Mouse (Mus musculus) adrenal gland, adult (tissue): ENCODE measurements around the gene Srrm4.
A peak's percentile ranks its signal among the peaks of the same experiment; 100 is the strongest.

Experiments
- DNase-seq, 2 experiments: peaks; one replicate each; pipeline ENCODE4 v3.0.0; 2022 to 2023; ENCODE audit warnings: low spot score in 1 of 2; ENCODE audit not compliant: inconsistent age in 2 of 2

Gene Srrm4

DNA sequence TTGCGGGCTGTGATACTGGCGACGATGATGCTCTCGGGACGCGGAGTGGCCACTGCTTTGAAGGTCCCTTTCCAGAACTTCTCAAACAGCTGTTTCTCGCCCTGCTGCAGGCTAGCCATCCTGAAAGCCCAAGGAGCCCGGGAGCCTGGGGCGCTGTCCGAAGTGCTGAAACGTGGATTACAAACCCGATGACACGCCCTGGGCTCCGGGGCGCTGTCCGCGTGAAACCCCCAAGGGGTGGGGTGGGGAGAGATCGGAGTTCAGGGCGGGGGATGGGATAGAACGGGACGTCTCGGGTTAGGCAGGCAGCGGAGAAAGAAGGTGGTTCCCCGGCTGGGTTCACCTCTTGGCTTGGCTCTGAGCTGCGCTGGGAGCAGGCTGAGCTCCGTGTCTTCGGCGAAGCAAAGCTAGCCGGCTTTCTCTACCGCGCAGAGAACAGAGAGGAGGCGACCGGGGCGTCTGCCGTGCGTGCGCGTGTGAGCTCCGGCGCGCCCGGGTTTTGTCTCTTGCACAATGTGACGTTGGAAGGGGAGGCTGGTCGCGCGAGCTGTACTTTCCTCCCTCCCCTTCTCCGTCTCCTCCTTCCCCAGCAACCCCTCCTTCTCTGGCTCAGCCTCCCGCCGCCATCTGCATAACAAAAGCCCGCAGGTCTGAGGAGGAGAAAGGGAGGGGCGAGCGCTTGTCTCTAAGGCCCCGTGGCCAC lies at the start of gene Srrm4:
Gene Srrm4 (minus strand): TSS at position 472 of the 703 bp plus-strand sequence.
- DNase-seq, result peak; percentile 60 to 93

DNA sequence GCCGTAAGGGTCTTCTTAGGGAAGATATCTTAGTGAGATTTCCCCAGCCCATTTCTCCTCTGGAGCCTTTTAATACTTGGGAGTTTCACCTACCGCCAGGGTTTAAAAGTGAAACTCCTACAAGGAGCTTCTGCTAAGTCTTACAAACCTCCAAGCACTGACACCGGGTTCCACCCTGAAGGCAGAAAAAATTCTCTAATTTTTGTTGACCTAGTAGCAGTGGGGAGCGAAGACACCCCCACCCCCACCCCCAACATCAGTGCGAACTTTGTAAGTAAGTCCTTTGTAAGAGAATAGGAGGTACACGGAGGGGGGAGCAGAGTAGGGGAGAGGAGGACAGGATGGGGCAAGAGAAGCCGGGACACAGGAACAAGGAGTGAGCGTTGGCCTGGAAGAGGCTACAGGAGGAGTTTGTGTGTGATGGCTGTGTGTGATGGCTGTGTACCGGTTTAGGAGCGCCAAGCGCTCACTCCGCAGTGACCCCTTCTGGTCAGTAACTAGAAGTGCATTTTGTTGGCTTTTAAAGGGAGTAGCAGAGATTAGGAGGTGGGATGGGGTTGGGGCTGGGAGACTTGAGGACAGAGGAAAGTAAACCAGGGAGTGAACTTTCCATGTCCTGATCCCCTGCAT lies 1.3 kb upstream of the Srrm4 start:
- DNase-seq, result peak; percentile 27 to 69

DNA sequence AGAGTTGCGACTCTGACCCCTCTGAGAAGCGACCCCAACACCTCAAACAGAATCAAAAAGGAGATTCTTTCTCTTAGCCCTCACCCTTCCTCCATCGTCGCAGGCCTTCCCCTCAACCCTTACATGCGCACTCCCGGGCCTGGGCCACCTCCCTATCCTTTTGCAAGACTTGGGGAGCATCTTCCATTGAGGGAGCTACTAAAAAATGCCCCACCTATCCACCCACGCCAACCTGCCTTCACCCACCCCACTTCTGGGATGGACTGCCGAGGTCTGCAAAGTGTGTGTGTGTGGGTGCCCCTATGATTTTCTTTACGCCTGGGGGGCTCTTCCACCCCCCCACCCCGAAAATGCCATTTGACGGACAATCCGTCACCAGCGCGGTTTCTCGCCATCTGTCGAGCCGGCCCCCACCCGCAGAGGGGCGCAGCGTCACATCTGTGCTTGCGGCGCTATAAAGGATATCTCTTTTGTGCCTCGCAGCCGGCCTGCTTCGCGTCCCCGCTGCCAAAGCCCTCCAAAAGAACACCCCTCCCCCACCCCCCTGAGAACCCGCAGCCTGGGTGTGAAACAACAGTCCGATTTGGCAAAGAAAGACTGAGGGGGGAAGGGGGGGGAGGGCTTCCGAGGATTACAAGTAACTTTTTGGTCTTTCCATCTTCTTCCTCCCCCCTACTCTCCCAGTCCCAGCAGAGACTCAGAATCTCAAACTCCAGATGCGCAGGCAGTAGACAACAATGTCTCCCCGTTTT lies 608 bp upstream of the Srrm4 start:
- DNase-seq, result no peak

DNA sequence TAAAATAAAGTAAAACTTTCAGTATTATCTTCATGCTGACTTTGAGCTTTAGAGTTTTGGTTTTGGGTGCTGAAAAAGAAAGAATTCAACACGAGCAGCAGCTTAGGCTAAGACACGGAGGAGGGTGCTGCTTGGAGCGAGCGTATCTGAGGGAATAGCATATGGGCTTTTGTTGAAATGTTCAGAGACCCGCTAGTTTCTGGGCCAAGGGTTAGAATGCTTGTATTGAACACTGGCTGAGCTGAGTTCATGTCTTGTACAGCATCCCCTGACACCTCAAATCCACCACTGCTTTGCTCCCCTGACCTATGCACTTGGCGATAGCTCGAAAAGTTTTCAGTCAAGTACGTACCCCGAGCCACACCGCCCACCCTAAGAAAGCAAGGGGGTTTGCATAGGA lies 919 bp downstream of the Srrm4 start:
- DNase-seq, result no peak

DNA sequence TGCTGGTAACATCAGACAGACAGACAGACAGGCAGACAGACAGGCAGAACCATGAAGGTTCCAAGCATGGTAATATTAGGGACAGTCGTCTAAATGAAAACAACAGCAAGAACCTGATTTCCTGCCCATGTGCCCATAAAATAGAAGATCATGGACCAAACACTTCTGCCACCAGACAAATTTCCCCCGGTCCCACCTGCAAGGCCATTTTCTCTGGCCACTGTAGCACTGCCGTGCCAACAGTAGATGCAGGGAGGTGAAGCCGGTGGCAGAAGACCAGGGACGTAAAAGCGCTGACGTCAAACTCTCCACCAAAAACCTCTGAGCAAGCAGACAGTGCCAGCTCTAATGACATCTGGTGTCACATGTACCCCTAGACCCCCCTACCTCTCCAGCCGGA lies 2.0 kb downstream of the Srrm4 start:
- no peak for DNase-seq

DNA sequence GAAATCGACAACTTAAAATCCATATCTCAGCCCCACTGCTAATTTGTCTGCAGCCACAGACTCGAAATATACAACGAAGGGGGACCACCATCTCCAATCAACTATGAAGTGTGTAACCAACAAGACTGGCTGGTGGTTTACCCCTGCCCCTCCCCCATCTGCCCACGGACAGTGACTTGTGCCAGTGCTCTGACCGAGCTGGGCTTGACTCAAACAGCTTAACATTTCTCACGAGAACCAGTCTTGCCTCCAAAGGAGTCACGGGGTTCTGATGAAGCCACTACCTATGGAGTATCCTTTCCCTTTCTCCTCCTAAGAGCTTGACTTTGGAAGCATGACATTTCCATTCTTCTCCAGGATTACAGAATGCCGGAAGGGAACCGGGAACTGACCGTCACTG lies 2.8 kb downstream of the Srrm4 start:
- no peak for DNase-seq

DNA sequence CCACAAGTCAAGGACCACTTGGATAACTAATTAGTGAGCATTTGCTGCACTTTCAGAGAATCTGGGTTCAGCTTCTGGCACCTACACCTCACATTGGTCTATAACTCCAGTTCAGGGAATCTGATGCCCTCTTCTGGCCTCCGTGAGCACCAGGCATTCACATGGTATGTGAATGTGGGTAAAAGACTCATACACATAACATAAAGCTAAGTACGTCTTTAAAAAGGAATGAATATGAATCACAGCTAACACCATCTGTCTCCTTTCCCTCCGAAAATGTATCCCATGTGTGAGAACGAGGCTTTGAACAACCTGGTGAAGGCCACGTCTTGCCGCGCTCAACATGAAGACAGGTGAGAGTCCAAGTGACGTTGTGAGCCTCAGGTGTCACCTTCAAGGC lies 12.1 kb downstream of the Srrm4 start:
- no peak for DNase-seq

DNA sequence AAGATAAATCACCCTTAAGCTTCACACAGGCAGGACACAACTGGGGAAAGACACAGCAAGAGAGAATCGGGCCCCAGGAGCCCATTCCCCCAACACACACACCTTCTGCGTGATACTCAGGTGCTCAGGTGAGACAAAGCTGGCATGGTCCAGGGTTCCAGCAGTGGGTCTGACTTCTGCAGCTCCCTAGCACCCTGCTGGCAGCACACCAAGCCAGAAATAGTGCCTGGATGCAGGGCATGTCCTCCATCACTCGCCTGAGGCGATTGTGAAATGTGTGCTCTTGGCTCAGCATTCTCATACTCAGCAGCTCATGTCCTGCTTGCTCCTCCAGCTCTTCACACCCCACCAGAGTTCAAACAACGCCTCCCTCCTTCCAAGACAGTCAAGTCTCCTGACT lies 14.5 kb downstream of the Srrm4 start:
- no peak for DNase-seq

DNA sequence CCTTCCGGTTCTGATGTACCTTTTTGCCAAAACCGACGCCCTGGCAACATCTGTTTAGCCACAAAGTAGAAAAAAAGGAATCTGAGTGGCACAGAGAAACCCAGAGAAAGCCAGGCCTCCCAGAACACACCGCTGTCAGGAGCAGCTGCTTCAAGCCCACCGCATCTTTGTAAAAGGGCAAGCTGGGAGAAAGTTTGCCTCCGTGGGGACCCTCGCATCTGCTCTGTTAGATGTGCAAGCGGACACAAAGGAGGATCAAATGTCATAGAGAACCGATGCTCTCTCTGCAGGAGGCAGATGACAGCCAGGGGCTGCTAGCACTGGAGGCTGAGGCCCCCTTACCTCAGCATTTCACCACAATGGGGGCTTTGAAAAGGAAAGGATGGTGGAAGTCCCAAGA lies 18.3 kb downstream of the Srrm4 start:
- DNase-seq, result no peak

DNA sequence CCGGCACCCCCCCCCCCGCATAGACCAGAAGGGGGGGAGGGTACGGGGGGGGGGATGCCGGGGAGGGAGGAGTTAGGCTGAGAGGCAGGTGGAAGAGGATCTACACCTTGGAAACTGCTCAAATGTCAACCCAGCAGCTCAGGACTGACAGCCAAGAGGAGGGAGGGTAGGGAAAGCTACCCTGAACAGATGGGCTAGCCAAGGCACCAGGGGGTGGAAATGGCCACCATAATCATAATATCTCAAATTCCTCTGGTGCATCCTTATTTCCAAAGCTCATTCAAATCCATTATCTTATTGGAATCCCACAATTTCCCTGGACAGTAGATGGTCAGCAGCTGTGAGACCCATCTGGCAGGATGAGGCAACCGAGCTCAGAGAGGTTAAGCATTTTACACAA lies 19.7 kb downstream of the Srrm4 start:
- no peak for DNase-seq

DNA sequence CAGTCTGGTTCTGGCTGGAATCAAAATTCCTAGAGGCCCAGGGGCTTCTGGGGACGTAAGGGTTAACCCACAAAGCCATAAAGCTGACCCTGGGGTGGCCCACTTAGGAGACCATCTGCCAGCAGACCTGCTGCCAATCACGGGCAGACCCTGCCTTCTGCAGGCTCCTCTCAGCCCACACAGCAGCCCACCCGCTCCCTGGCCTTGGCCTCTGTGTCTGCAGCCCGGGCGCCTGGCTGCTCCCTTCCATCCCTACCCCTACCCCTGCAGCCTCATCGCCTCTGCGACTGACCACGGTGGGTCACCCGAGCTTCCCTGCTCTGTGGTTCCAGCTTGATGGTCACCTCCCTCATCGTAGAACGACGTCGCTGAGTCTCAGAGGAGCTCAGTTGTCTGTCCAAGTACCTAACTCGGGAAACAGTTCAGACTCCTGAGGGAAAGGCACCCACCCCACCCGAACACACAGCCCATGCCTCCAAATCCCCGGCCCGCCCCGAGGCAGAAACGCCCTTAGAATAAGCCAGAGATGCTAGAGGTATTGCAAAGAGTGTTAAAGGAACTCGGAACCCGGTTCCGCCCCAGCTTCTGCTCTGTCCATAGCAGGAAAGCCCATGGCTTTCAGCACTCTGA lies 20.3 kb downstream of the Srrm4 start:
- peak in 1 of 2 experiments; percentile 38 for DNase-seq

DNA sequence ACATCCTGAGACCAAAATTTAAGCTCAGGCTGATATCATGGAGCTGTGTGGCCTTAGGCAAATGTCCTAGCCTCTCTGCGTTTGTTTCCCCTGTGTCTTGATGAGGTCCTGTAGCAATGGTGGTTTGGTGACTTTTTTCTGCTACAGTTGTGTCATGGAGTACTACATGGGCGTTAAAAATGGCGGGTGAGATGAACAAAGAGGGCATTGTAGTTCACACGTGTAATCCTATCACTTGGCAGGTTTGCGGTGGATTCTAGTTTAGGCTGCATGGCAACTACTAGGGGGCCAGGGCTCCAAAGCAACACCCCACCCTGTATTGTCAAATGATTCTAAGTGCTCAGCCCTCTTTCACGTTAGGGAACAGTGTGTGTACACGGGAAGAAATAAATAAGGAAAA lies 21.1 kb downstream of the Srrm4 start:
- DNase-seq, result no peak

DNA sequence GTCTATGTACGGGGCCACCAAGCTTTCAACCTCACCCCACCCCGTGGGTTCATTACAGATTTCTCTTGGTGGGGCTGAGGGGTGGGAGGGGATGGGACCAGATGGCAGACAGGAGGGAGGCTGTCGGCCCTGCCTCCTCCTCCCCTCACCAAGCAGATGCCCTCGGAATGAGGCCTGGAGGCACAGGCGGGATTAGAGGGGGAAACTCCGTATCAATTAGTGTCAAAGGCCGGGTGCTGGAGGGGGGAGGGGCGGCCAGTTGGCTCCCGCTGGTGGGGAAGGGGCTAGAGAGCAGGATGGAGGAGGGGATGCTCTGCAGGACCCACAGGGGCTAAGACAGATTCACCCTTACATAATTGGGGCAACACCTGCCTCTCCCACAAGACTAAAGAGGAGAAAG lies 22.0 kb downstream of the Srrm4 start:
- DNase-seq, result no peak

DNA sequence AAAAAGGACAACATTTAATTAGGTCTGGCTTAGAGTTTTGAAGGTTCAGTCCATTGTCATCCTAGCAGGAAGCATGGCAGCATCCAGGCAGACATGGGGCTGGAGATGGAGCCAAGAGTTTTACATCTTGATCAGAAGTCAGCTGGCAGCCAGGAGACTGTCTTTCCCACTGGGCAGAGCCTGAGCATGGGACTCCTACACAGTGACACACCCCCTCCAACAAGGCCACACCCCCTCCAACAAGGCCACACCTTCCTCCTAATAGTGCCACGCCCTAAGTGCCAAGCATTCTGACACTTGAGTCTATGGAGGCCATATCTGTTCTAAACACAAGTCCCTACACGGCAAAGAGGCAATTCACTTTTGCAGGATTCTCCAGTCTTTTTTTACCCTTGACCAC lies 23.6 kb downstream of the Srrm4 start:
- DNase-seq, result no peak

DNA sequence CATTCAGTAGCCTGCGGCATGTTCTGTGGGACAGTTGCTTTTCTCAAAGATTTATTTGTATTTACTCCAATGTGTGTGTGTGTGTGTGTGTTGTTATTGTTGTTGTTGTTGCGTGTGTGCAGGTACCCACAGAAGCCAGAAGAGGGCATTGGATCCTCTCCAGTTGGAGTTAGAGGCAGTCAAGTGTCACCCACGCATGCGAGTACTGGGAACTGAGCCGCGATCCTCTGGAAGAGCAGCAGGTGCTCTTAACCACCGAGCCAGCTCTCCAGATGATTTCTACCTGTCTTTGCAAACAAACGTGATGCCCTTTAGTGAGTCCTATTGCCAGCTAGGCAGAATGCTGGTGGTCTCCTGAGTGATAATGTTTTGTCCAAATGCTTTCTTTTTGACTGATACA lies 24.3 kb downstream of the Srrm4 start:
- no peak for DNase-seq

DNA sequence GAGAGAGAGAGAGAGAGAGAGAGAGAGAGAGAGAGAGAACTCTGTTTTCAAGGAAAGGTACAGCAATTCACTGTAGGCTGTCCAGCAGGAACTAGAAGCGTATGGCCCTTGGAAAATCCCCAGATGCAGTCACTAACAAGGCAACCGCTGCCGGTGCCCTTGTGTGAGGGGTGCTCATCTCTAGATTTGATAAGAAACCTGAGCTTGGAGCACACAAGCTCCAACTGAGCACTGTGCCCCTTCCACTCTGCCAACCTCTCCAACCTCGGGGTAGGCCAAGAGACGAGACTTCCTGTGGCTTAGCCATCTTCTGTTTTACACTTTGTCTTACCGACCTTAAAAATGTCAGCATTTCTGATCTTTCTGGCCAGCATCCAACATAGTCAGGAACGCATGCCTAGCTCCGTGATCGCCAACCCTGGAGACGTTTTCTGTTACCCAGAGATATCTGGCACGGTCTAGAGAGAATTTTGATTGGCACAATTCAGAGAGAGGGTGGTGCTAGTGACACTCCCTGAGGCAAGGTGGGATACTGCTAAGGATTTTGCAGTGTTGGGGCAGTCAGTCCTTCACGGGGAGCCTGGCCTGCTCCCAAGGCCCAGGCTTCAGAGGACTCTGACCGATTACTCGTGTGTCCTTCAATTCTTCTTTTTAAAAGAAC lies 25.1 kb downstream of the Srrm4 start:
- peak; percentile 74 to 91 for DNase-seq

DNA sequence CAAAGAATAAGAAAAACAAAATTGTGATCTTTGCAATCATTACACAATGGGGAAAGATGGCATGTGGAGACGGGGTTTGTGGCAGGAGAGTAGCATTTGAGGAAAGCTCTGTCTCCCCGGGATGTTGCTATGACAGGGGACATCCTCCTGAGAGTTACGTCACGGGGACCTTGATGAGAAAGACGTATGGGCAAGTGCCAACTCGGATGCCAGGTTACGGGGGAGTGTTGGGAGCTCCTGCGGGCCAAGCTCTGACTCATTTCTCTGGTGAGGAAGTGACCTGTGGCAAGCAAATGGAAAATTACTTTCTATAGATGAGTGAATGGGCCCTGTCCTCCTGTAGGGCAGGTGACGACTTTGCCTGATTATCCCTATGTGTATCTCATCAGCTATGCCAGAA lies 26.0 kb downstream of the Srrm4 start:
- peak; percentile 88 to 93 for DNase-seq

DNA sequence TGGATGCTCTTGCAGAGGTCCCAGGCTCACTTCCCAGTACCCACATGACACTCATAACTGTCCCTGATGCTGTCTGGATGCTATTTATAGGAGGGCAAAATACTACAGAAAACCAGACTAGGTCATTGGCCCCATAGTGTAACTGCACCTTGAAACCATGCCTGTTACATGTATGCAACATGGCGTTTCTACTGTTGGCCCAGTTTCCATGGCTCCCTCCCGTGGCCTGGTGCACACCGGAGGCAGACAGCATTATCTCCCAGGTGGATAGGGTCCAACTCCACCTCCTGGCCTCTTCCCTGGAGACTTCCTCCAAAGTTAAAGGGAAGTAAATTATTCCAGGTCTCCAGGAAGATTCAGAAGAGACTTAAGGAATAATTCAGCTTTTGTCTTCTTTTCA lies 27.2 kb downstream of the Srrm4 start:
- no peak for DNase-seq

DNA sequence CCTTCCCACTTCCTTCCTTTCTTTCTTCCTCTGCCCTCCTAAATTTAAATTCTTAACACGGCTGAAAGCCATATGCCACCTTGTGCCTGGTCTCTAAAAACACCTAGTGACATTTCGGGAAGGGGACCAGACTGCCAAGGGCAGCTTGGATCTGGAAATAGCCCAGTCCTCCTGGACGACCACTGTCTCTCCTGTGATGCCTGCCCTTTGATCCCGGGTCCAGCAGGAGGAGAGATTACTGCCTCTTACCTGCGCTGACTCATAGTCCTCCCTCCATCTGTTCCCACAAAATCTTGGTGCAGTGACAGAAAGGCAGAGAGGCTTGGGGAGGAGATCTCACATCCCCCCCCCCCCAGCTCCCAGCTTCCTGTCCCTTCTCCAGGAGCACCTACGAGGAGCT lies 27.9 kb downstream of the Srrm4 start:
- no peak for DNase-seq

DNA sequence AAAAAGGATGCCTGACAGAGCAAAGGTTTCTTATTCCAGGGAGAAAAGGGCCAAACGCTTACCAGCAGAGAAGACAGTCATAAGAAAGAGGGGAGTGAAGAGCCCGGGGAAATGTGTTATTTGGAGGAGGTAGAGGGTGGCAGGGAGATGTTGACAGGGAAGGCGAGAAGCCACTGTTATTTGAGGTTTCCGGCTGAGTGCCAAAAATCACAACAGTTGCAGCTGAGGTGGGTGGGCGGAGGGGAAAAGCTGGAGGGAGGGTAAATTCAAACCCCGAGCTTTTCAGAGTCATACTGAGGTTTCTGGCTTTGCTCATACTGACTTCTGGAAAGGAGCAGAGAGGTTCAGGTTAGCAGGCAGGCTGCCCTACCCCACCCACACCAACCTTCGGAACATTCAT lies 32.5 kb downstream of the Srrm4 start:
- DNase-seq, result no peak

DNA sequence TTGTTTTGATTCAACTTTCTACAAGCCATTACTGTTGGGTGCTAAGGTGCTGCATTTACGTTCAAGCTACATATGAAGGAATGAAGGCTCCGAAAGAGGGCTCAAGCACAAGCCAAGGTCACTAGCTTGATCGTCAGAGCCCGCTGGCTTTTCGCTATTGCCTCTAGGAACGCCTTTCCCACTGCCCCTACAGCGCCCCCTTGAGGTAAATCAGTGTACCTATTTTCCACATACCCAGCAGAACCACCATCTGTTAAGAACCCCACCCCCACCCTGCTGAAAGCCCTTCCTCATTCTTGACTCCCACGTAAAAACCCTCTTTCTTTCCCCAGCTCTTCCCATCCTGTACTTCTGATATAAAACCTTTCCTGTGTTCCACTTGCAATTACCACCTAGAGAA lies 35.0 kb downstream of the Srrm4 start:
- DNase-seq, result no peak
